Mouse (Mus musculus) megakaryocyte, embryonic 14.5 days (primary cell): ENCODE measurements around the gene Pacrg. TPM values are rescaled to one million over a fixed set of nuclear protein-coding genes. Genes with fewer than 3 reads are reported as not detected.

Source experiments
- H3K27me3 ChIP-seq: replicated peaks from 2 replicates; pipeline ENCODE3; 2012; ENCODE audit warnings: inconsistent platforms
- H3K36me3 ChIP-seq: replicated peaks from 2 replicates; pipeline ENCODE3; 2012; ENCODE audit warnings: low read length, inconsistent platforms, mixed read lengths
- H3K4me1 ChIP-seq: 2 replicates; pipeline ENCODE4 v1.6.1; 2012; ENCODE audit warnings: inconsistent platforms
- H3K4me3 ChIP-seq: replicated peaks from 2 replicates; pipeline ENCODE3; 2012; ENCODE audit warnings: moderate library complexity, mild to moderate bottlenecking, inconsistent platforms
- H3K9me3 ChIP-seq: 2 replicates; pipeline ENCODE4 v1.6.1; 2012; ENCODE audit warnings: inconsistent platforms
- FLI1 ChIP-seq: IDR thresholded peaks from 2 replicates; pipeline ENCODE4 v1.6.1; 2012; ENCODE audit warnings: low read length, inconsistent platforms, mixed read lengths
- GATA1 ChIP-seq: IDR thresholded peaks from 3 replicates; pipeline ENCODE4 v1.6.1; 2012; ENCODE audit warnings: mixed read lengths, low read length, inconsistent platforms, borderline replicate concordance
- polyA plus RNA-seq: library from polyadenylated mRNA; stranded (reverse); fragments of >175 nt; gene quantifications from 2 replicates; pipeline ENCODE4 v1.2.3, GENCODE M21; 2012; ENCODE audit warnings: low replicate concordance; ENCODE audit not compliant: insufficient read depth

The Pacrg gene
- polyA plus RNA-seq, 1 experiment: 0.10 TPM

GRCm38 (mm10) chr17:10506896-10507295 is 333.2 kb downstream of the Pacrg start:
- no peak for TF ChIP-seq FLI1
- no peak for TF ChIP-seq GATA1
- no peaks in the 10 kb centered on the region for H3K4me1 ChIP-seq
- no peak overlapping the region for H3K4me3 ChIP-seq
- peaks cover 4% of the 10 kb centered on the region for H3K27me3 ChIP-seq
- no peaks in the 10 kb centered on the region for H3K36me3 ChIP-seq
- peaks cover 13% of the 10 kb centered on the region; the same call in 1 of the 2 replicates for H3K9me3 ChIP-seq

GRCm38 (mm10) chr17:10501439-10501838 is 338.7 kb downstream of the Pacrg start:
- H3K27me3 ChIP-seq: no peaks in the 10 kb centered on the region
- no peaks in the 10 kb centered on the region for H3K4me1 ChIP-seq
- TF ChIP-seq GATA1 (no peak), FLI1 (no peak)
- H3K4me3 ChIP-seq: no peak overlapping the region
- no peaks in the 10 kb centered on the region for H3K9me3 ChIP-seq
- no peaks in the 10 kb centered on the region for H3K36me3 ChIP-seq

- TF ChIP-seq GATA1: no peak
- no peak for TF ChIP-seq FLI1
- no peak overlapping the region for H3K4me3 ChIP-seq
- H3K4me1 ChIP-seq: no peaks in the 10 kb centered on the region
- H3K36me3 ChIP-seq: no peaks in the 10 kb centered on the region
- H3K9me3 ChIP-seq: no peaks in the 10 kb centered on the region
- no peaks in the 10 kb centered on the region for H3K27me3 ChIP-seq
Measured at GRCm38 (mm10) chr17:10500795-10501432, 339.2 kb downstream of the Pacrg start.

GRCm38 (mm10) chr17:10498935-10499655 is 341.0 kb downstream of the Pacrg start:
- H3K9me3 ChIP-seq: no peaks in the 10 kb centered on the region

GRCm38 (mm10) chr17:10497781-10498420 is 342.2 kb downstream of the Pacrg start:
- Histone ChIP-seq H3K9me3 (no peaks in the 10 kb centered on the region), H3K27me3 (no peaks in the 10 kb centered on the region), H3K4me1 (no peaks in the 10 kb centered on the region), H3K4me3 (no peak overlapping the region), H3K36me3 (no peaks in the 10 kb centered on the region)
- TF ChIP-seq FLI1 (no peak), GATA1 (no peak)

More at GRCm38 (mm10) chr17:10498935-10499655, 341.0 kb downstream of the Pacrg start:
- Histone ChIP-seq H3K27me3 (no peaks in the 10 kb centered on the region), H3K4me1 (no peaks in the 10 kb centered on the region), H3K4me3 (no peak overlapping the region), H3K36me3 (no peaks in the 10 kb centered on the region)
- TF ChIP-seq GATA1: no peak
- TF ChIP-seq FLI1: no peak

- TF ChIP-seq GATA1: no peak
- no peak for TF ChIP-seq FLI1
- Histone ChIP-seq H3K36me3 (no peaks in the 10 kb centered on the region), H3K9me3 (no peaks in the 10 kb centered on the region), H3K4me1 (no peaks in the 10 kb centered on the region), H3K4me3 (no peak overlapping the region), H3K27me3 (peaks cover 4% of the 10 kb centered on the region)
Measured at GRCm38 (mm10) chr17:10496066-10496465, 344.0 kb downstream of the Pacrg start.

GRCm38 (mm10) chr17:10495588-10495987 is 344.5 kb downstream of the Pacrg start:
- no peaks in the 10 kb centered on the region for H3K4me1 ChIP-seq
- no peaks in the 10 kb centered on the region for H3K36me3 ChIP-seq
- H3K4me3 ChIP-seq: no peak overlapping the region
- TF ChIP-seq GATA1 (no peak), FLI1 (no peak)
- peaks cover 4% of the 10 kb centered on the region for H3K27me3 ChIP-seq
- no peaks in the 10 kb centered on the region for H3K9me3 ChIP-seq

- Histone ChIP-seq H3K9me3 (no peaks in the 10 kb centered on the region), H3K27me3 (peaks cover 4% of the 10 kb centered on the region)
- TF ChIP-seq FLI1 (no peak), GATA1 (no peak)
Measured at GRCm38 (mm10) chr17:10493124-10493523, 347.0 kb downstream of the Pacrg start.

GRCm38 (mm10) chr17:10490374-10491169 is 349.5 kb downstream of the Pacrg start:
- no peaks in the 10 kb centered on the region for H3K4me1 ChIP-seq
- TF ChIP-seq GATA1 (no peak), FLI1 (no peak)
- no peak overlapping the region for H3K4me3 ChIP-seq
- no peaks in the 10 kb centered on the region for H3K36me3 ChIP-seq
- H3K27me3 ChIP-seq: peaks cover 4% of the 10 kb centered on the region
- no peaks in the 10 kb centered on the region for H3K9me3 ChIP-seq

More at GRCm38 (mm10) chr17:10493124-10493523, 347.0 kb downstream of the Pacrg start:
- no peaks in the 10 kb centered on the region for H3K36me3 ChIP-seq
- H3K4me1 ChIP-seq: no peaks in the 10 kb centered on the region
- no peak overlapping the region for H3K4me3 ChIP-seq

- TF ChIP-seq GATA1: no peak
- TF ChIP-seq FLI1: no peak
- H3K27me3 ChIP-seq: peaks cover 4% of the 10 kb centered on the region
- H3K4me3 ChIP-seq: no peak overlapping the region
- H3K36me3 ChIP-seq: no peaks in the 10 kb centered on the region
- no peaks in the 10 kb centered on the region for H3K4me1 ChIP-seq
- no peaks in the 10 kb centered on the region for H3K9me3 ChIP-seq
Measured at GRCm38 (mm10) chr17:10488873-10489272, 351.2 kb downstream of the Pacrg start.
